Mouse (Mus musculus) lung, postnatal 0 days (tissue): ENCODE measurements at regions not wholly inside any gene's neighbourhood (a gene's known extent, or its start where the extent isn't known, plus 50 kb on each side); places are given as distances from the start of the nearest gene placed in this dataset.
A peak's percentile ranks its signal among the peaks of the same experiment; 100 is the strongest.

Source experiments
- ATAC-seq: fragments of 200-750 bp; cut with Nextera tagmentation; 2 replicates; pipeline ENCODE4 v1.8.0; 2017; ENCODE audit warnings: moderate library complexity
- DNase-seq: peaks from one replicate; pipeline ENCODE4 v3.0.0-alpha.2; 2016; ENCODE audit warnings: low spot score
- H3K27ac ChIP-seq: fragments of 300-500 bp; sonication (generic); 2 replicates; pipeline ENCODE4 v1.5.1; 2014; ENCODE audit warnings: antibody characterized with exemption, mild to moderate bottlenecking, low read length, mixed read lengths
- H3K27me3 ChIP-seq: fragments of 300-500 bp; sonication (generic); replicated peaks from 2 replicates; pipeline ENCODE4 v1.6.1; 2014; ENCODE audit warnings: low read length, mixed read lengths; ENCODE audit not compliant: insufficient read depth
- H3K36me3 ChIP-seq: fragments of 300-500 bp; sonication (generic); 2 replicates; pipeline ENCODE4 v1.6.1; 2014; ENCODE audit warnings: low read length, mixed read lengths; ENCODE audit not compliant: insufficient read depth
- H3K4me1 ChIP-seq: fragments of 300-500 bp; sonication (generic); 2 replicates; pipeline ENCODE4 v1.6.1; 2014; ENCODE audit warnings: antibody characterized with exemption, low read depth, low read length, mixed read lengths; ENCODE audit not compliant: insufficient read depth
- H3K4me2 ChIP-seq: fragments of 300-500 bp; sonication (generic); replicated peaks from 2 replicates; pipeline ENCODE4 v1.6.1; 2014; ENCODE audit warnings: low read depth, mild to moderate bottlenecking, low read length, moderate library complexity, mixed read lengths
- H3K4me3 ChIP-seq: fragments of 300-500 bp; sonication (generic); 2 replicates; pipeline ENCODE4 v1.5.1; 2014; ENCODE audit warnings: low read depth, low read length
- H3K9ac ChIP-seq: fragments of 300-500 bp; sonication (generic); replicated peaks from 2 replicates; pipeline ENCODE4 v1.6.1; 2014; ENCODE audit warnings: low read depth, mild to moderate bottlenecking
- H3K9me3 ChIP-seq: fragments of 300-500 bp; sonication (generic); 2 replicates; pipeline ENCODE4 v1.6.1; 2016; ENCODE audit warnings: low read length, mixed read lengths
- CTCF ChIP-seq: IDR thresholded peaks from 2 replicates; pipeline ENCODE4 v1.5.1; 2016; ENCODE audit warnings: antibody characterized with exemption, mild to moderate bottlenecking
- EP300 ChIP-seq: IDR thresholded peaks from 2 replicates; pipeline ENCODE4 v1.6.1; 2016; ENCODE audit warnings: antibody characterized with exemption, mild to moderate bottlenecking, control low read depth
- WGBS: fragments of 180-500 bp; shearing (Covaris S2); extraction: QIAGEN DNeasy Blood & Tissue Kit; methylation state at CpG from one replicate; pipeline ENCODE4 v1.1.7; 2014; 5-methylcytosine and 5-hydroxymethylcytosine counted together

GRCm38 (mm10) chr4:137121684-137122083 is 73.1 kb upstream of the Zbtb40 start:
- Histone ChIP-seq H3K27ac (no peak overlapping the region), H3K9ac (no peak overlapping the region), H3K4me1 (no peaks in the 10 kb centered on the region), H3K27me3 (0 out of 2 replicates have a peak, but pooled peaks cover 16% of the 10 kb centered on the region), H3K36me3 (no peaks in the 10 kb centered on the region), H3K4me3 (no peak overlapping the region), H3K4me2 (no peak overlapping the region), H3K9me3 (no peaks in the 10 kb centered on the region)
- ATAC-seq (peak; percentile 60), DNase-seq (peak; percentile 51)
- TF ChIP-seq EP300 (peak; percentile 36; the same call in 1 of the 2 replicates), CTCF (no peak)
- 16% methylated on average over 10 of the region's 10 CpGs for WGBS

- H3K9me3 ChIP-seq = no peaks in the 10 kb centered on the region
- 49% methylated on average over 7 of the region's 7 CpGs for WGBS
- H3K27me3 ChIP-seq = 0 out of 2 replicates have a peak, but pooled peaks cover 12% of the 10 kb centered on the region
- TF ChIP-seq CTCF = no peak
- TF ChIP-seq EP300 = no peak
- no peaks in the 10 kb centered on the region for H3K4me1 ChIP-seq
- DNase-seq (no peak), ATAC-seq (no peak)
- H3K36me3 ChIP-seq = no peaks in the 10 kb centered on the region
- H3K4me2 ChIP-seq = no peak overlapping the region
- no peak overlapping the region for H3K9ac ChIP-seq
- H3K4me3 ChIP-seq = no peak overlapping the region
- no peak overlapping the region for H3K27ac ChIP-seq
These were observed 72.0 kb upstream of the Zbtb40 start for GRCm38 (mm10) chr4:137120597-137120996.

DNA sequence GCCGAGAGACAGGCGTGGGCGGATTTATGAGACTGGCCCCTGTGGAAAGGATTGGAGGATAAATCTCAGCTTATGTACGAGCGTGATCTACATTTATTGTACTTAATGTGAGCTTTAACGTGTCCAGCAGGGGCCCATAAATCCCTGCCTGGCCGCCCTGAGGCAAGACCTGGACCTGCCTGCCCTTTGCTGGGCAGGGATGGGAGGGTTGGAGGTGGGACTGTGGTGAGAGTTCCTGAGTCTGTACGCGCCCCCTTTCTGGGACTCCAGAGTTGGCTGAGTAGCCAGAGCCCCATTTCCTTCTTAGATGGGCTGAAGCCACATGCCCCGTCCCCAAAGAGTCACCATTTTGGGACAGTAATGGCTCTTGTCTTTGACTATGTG is 69.7 kb upstream of the Zbtb40 start:
- 0 out of 2 replicates have a peak, but pooled peaks cover 12% of the 10 kb centered on the region for H3K27me3 ChIP-seq
- no peaks in the 10 kb centered on the region for H3K9me3 ChIP-seq
- H3K9ac ChIP-seq = no peak overlapping the region
- H3K27ac ChIP-seq = no peak overlapping the region
- H3K36me3 ChIP-seq = no peaks in the 10 kb centered on the region
- H3K4me1 ChIP-seq = no peaks in the 10 kb centered on the region
- WGBS = 18% methylated on average over 9 of the region's 10 CpGs
- peak overlapping the region; percentile 39 for H3K4me2 ChIP-seq
- no peak for DNase-seq
- no peak overlapping the region for H3K4me3 ChIP-seq
- ATAC-seq = peak; percentile 30
- TF ChIP-seq CTCF (no peak), EP300 (no peak)

GRCm38 (mm10) chr4:137117471-137118331 is 69.1 kb upstream of the Zbtb40 start:
- Histone ChIP-seq H3K9ac (no peak overlapping the region), H3K9me3 (no peaks in the 10 kb centered on the region), H3K36me3 (no peaks in the 10 kb centered on the region), H3K27me3 (0 out of 2 replicates have a peak, but pooled peaks cover 12% of the 10 kb centered on the region), H3K4me3 (no peak overlapping the region), H3K4me2 (peak overlapping the region; percentile 39), H3K27ac (no peak overlapping the region), H3K4me1 (no peaks in the 10 kb centered on the region)
- ATAC-seq (peak; percentile 81), DNase-seq (peak; percentile 80)
- TF ChIP-seq EP300 (no peak), CTCF (no peak; the same call in 1 of the 2 replicates)
- 2% methylated on average over 26 of the region's 27 CpGs for WGBS

- H3K9ac ChIP-seq = no peak overlapping the region
- H3K4me3 ChIP-seq = no peak overlapping the region
- TF ChIP-seq CTCF (no peak), EP300 (no peak)
- no peak overlapping the region for H3K4me2 ChIP-seq
- ATAC-seq = no peak
- 68% methylated on average over 14 of the region's 14 CpGs for WGBS
- H3K27me3 ChIP-seq = 0 out of 2 replicates have a peak, but pooled peaks cover 12% of the 10 kb centered on the region
- no peak overlapping the region for H3K27ac ChIP-seq
- DNase-seq = no peak
- H3K4me1 ChIP-seq = no peaks in the 10 kb centered on the region
- H3K9me3 ChIP-seq = no peaks in the 10 kb centered on the region
- no peaks in the 10 kb centered on the region for H3K36me3 ChIP-seq
These were observed 66.5 kb upstream of the Zbtb40 start for GRCm38 (mm10) chr4:137115062-137115461.

- no peaks in the 10 kb centered on the region for H3K27me3 ChIP-seq
- TF ChIP-seq CTCF (no peak), EP300 (no peak)
- no peaks in the 10 kb centered on the region for H3K9me3 ChIP-seq
- H3K9ac ChIP-seq = no peak overlapping the region
- no peaks in the 10 kb centered on the region for H3K4me1 ChIP-seq
- no peak for ATAC-seq
- no peak overlapping the region for H3K27ac ChIP-seq
- H3K4me2 ChIP-seq = no peak overlapping the region
- DNase-seq = no peak
- H3K4me3 ChIP-seq = no peak overlapping the region
- 69% methylated on average over 10 of the region's 10 CpGs for WGBS
- no peaks in the 10 kb centered on the region for H3K36me3 ChIP-seq
These were observed 61.7 kb upstream of the Zbtb40 start for GRCm38 (mm10) chr4:137110276-137110675.
